Mouse (Mus musculus) A20 (cell line): Measurements from ENCODE around the gene Zfp607a.
"Not testable (repeated sequence)": the region's sequence is repeated elsewhere in the genome, so short reads cannot be mapped to it uniquely, and the experiment has no call there.

Experiments used
- DNase-seq: peaks from one replicate; pipeline ENCODE4 v3.0.0-alpha.2; 2011; ENCODE audit warnings: low read depth, low spot score

Zfp607a gene

DNA sequence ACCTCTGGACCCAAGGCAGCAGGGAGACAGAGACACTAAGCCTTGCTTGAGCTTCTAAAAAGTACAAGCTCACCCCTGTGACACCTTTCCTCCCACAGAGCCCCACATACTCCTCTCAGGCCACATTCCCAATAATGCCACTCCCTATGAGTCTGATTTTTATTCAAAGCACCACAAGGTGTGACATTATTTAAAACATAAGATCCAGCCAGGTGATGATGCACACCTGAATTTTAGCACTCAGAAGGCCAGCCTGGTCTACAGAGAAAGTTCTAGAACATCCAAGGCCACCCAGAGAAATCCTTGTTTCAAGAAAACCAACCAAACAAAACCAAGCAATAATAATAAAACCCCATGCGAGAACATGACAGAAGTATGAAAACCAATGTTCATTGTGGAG, at the start of gene Zfp607a:
Gene Zfp607a (plus strand): TSS at position 301 of the 400 bp plus-strand sequence.
- no peak for DNase-seq

DNA sequence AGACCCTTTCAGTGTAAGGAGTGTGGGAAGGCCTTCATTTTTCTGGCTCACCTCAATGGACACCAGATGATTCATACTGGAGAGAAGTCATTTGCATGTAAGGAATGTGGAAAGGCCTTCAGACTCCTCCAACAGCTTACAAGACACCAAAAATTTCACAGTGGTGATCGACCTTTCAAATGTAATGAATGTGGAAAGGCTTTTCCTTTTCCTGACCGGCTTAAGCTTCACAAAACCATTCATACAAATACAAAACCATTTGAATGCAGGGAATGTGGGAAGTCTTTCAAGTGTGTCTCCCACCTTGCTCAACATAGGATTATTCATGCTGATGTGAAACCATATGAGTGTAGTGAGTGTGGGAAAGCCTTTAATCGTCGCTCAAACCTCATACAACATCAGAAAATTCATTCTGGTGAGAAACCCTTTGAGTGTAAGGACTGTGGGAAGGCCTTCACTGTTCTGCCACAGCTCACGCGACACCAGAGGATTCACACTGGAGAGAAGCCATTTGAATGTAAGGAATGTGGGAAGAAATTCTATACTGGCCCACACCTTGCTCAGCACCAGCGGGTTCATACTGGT, 38.7 kb upstream of the Zfp607a start:
- no peak for DNase-seq

DNA sequence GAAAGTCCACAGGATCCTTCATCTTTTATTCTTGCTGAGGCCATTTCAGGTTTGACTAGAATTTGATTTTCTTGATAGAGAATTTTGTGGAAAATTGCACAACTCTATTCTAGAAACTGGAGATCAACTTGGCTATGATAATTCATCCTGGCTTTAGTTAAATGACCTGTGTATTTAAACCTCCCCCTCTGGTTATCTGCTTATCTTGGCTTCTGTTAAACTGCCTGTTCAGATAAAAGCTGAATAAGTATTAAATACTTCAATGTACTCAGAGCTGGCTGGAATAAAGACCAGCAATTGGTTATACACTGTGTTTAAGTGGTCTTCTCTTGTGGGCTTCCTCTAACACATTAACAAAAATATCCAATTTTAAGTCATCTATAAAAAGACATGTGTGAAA, 34.7 kb upstream of the Zfp607a start:
- DNase-seq = no peak

DNA sequence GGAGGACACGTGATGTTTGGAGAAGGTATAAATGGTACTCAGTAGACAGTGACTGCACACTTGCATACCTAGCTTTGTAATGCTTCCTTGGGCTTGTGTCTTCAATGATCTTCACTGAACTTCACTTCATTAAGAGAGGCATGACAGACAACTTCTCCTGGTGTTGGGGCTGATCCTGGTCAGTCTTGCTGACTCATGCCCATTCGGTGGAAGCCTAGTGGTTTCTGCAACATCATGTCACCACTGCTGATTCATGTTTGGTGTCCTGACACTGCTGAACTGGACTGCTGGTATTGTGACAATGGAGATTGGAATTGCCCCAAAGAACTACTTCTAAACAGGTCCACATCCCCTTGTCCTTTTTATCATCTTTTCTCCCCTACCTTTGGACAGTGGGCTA, 23.2 kb upstream of the Zfp607a start:
- no peak for DNase-seq

DNA sequence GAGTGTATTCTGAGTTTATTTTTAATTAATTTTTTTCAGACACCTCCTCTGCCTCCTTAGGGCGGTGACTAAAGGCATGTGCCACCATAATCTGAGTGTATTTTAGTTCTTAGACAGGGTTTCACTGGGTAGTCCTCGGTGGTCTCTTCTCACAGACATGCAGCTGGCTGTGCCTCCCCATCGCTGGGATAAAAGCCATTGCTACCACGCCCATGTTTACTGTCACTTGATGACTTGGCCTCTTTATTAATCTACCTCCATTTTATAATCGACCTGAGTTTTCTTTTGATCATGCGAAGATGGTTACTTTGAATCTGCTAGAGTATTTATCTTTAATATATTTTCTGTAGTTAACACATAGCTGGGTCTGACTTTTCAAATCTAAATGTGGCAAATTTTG, 19.4 kb upstream of the Zfp607a start:
- no peak for DNase-seq

DNA sequence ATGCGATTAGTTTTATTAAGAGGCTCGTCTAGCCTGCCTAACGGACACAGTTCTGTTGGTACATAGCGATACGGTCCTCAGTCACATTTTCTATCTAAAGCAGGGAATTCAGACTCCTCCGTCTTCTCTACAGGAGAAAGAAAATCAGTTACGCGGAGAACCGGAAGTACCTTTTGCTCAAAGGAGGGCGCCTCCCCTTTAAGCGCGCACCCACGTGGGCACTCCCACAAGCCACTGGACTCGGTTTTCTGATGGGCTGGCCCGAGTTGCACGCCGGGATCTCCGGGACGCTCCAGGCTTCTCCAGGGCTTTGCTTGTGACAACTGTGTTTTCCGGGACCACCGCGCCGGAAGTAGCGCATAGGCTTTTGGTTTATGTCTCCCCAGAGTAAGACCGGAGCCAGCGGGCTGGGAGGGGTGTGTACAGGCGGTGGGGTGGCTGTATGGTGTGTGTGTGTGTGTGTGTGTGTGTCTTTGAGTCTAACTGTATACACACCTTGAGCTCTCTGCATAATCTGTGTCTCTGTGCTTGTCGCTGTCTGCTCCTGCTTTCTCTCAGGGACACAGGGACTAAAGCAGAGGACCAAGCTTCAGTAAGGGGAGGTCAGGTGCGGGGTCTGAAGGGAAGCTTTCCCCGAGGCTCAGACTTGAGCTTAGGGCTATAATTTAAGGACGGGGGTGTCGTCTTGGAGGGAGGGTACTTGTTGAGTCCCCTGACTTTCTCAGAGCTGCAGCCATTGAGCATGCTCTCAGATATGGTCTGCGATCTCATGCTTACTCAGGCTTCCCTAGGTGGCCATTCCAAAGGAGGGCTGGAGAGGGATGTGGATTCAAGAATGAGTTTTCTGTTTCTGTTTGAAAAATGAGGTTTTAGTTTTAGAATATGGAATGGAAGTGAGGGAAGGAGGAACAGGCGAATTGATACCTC, 18.7 kb upstream of the Zfp607a start, which contains the start of gene Zfp59:
Gene Zfp59 (plus strand): TSS at position 285 of the 927 bp plus-strand sequence.
- peak; percentile 89 for DNase-seq

DNA sequence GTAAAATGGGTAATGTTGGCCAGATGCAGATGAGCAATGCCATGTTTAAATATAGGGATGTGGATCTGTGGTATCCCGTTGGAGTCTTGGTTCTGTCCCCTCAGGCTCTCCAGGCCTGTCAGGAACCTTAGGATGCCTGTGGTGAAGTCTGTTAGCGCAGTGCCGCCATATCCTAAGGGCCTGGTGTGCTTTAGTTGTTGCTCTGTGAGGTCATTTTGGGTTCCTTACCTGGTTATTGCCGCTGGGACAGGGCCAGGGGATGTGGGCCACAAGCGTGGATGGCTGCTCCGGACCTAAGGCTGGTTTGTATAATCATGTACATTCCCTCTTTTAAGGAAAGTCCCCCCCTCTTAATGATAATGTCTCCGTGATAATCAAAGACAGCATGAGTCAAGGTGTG, 17.7 kb upstream of the Zfp607a start:
- no peak for DNase-seq

DNA sequence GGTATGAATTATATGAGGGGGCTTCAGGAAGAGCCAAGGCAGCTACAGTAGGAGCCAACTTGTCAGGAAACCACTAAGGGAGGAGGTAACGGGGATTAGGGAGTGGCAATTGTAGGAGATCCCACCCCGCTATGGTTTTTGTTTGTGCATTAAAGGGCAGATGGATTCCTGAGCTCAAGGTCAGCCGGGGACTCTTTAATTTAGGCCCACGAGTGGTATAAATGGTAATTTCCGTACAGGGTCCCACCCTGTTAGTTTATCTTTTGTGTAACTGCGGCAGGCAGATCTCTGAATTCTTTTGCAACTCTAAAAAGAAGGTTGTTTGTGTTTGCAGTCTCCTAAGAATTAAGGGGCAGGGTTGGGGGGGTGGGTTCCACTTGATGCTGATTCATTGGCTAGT, 17.2 kb upstream of the Zfp607a start:
- no peak for DNase-seq

DNA sequence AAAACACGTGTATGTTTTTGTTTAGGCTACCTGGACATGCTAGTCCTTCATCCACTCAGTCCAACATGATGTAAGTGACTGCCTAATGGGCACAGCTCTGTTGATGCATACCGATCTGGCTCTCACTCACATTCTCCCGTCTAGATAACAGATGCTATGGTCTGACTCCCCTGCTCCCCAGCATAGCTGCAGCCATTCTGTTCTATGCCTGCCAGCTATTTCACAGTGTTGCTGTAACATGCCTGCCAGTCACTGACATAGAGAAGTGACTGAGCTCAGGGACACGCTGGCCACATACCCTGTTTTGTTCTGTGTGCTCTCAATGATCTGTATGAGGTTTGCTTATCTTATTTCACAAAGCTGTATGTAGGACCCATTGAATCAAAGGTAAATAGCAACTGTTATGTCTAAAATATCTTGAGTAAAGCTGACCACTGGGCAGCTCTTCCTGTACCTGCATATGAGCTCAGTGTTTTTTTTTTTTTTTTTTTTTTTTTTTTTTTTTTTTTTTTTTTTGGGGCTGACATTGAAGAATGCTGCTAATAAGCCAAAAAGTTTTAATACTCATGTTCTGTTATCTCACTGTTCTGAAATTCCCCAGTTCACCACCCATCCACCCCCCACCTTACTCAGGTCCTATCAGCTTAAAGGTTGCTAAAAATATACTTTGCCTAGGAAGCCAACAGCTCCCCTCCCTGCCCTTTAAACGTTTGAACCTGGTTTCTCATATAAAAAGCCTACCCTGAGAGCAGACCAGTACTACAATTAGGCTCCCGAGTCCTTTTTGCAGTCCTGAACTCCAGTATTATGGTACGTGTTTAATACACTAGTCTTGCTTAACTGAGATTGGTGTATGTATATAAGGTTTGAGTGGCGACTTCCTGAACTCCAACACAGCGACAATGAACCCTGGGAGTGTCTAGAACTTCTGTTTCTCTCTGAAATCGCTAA, 2.2 kb downstream of the Zfp607a start:
- DNase-seq = peak; percentile 70

DNA sequence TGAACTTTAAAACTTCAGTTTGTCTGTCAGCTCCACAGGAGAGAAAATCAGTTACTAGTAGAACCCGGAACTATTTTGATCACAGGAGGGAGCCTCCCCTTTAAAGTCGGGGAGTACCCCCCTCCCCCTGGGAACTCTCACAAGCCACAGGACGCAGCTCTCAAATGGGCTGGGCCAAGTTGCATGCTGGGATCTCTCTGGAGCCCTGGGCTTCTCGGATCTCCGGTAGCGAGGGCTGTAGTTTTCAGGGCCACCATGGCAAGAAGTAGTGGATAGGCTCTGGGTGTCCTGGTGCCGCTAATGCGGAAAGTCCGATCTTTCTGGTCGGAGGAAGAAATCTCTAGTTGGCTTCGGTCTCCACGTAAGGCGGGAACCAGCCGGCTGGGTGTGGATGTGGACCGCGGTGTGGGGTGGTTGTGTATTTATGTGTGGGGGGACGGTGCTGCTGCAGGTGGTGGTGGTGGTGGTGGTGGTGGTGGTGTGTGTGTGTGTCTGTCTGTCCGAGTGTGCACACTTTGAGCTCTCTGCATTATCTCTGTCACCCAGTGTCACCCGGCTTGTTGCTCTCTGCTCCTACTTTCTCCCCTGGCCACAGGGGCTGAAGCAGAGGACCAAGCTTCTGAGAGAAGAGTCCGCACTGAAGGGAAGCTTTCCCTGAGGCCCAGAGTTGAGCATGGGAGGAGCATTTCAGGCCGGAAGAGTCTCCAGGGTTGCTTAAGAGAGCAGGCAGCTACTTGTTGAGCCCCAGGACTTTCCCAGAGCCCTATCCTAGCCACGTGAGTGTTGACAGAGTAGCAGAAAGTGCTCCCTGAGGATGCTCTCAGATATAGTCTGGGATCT, 3.3 kb downstream of the Zfp607a start:
- peak; percentile 90 for DNase-seq

DNA sequence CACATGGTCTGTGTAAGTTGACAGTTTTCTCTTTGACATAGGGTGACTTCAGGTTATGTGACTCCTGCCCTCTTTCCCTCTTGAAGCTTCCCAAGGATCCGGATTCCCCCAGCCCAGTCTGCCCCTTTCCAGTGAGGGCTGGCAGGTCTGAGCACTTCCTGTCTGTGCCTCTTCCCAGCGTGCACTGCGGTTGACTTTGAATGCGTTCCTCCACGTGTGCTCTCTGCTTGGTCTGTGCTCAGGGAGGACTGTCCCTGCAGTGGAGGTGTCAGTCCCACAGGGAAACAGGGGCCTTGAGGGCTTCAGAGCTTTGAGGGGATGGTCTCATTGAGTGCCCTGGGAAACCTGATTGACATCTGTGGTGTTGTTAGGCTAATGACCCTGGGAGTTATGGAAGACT, 5.3 kb downstream of the Zfp607a start:
- not testable (repeated sequence) for DNase-seq

DNA sequence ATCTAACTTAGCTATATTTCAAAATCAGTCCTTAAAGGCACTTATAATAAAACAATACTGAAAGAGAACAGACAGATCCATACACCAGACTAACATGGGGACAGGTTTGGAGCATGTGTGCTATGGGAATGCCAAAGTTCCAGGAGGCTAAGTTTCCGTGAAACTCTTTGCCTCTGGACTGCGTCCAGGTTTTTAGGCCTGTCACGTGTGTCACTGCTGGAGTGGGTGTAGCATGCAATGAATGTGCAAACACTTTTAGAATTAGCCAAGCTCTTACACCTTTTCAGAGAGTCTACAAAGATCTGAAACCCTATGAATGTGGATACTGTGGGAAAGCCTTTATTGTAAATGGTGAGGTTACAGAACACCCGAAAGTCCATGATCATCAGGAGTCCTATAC, 24.4 kb downstream of the Zfp607a start:
- DNase-seq = no peak

DNA sequence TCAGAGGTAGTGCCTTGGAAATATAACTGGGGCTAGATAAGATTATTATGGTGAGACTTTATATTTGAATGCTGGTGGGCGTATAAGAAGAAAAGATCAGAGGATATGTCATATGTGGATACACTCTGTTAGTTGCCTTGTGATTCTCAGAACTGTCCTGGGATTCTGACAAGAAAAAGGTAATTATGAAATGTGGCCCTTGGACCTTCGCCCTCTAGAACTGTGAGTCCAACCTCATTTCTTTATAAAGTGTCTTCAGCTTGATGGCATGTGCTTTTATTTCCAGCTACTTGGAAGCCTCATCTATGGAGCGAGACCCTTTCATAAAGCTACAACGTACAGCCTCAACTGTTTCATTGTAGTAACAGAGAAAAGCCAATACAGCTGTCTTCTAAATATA, 43.3 kb downstream of the Zfp607a start:
- DNase-seq = no peak

DNA sequence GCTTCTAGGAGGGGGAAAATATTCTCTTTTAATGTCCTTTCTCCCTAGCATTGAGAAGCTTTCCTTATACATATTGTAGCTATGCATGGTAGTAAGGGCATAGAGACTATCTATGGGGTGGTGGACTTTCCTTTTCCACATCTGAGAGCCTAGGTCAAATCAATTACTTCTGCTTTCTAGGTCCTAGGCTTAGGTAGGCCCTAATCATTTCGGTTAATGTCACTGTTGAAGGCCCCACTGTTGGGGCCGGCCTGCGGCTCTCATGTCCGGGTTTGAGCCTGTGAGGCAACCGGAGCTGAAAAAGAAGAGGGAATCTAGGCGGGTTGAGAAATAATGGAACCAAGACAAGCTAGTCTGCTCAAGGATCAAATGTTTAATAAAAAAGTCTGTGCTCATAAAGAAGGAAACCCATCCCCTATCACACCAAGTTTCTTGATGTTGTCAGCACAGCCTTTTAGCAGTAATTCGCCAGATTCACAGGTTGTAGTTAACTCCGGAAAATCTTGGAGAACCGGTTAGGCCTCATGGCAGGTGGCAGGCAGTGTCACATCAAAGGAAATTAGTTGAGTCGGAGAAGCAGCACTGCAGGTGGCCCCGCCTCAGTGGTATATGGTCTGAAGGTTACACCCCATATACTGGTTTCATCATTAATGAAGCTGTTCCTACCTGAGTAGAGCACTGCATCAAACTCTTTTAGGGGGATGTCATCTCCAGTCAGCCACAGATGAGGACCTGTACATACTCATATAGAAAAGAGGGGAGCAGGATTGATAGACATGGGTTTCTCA, 47.9 kb downstream of the Zfp607a start:
- no peak for DNase-seq

DNA sequence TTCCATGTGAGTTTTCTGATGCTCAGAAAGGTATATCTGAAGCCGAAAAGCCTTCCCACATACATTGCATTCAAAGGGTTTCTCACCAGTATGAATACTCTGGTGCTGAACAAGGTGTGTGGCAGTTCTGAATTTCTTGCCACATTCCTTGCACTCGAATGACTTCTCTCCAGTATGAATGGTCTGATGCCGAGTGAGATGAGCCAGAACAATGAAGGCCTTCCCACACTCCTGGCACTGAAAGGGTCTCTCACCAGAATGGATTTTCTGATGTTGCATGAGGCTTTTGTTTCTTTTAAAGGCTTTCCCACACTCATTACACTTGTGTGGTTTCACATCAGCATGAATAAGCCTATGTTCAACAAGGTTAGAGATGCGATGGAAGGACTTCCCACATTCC, 53.6 kb downstream of the Zfp607a start:
- not testable (repeated sequence) for DNase-seq

DNA sequence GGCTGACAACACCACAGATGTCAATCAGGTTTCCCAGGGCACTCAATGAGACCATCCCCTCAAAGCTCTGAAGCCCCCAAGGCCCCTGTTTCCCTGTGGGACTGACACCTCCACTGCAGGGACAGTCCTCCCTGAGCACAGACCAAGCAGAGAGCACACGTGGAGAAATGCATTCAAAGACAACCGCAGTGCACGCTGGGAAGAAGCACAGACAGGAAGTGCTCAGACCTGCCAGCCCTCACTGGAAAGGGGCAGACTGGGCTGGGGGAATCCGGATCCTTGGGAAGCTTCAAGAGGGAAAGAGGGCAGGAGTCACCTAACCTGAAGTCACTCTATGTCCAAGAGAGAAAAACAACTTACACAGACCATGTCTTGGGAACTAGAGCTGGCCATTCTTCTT, 69.7 kb downstream of the Zfp607a start:
- DNase-seq = not testable (repeated sequence)

DNA sequence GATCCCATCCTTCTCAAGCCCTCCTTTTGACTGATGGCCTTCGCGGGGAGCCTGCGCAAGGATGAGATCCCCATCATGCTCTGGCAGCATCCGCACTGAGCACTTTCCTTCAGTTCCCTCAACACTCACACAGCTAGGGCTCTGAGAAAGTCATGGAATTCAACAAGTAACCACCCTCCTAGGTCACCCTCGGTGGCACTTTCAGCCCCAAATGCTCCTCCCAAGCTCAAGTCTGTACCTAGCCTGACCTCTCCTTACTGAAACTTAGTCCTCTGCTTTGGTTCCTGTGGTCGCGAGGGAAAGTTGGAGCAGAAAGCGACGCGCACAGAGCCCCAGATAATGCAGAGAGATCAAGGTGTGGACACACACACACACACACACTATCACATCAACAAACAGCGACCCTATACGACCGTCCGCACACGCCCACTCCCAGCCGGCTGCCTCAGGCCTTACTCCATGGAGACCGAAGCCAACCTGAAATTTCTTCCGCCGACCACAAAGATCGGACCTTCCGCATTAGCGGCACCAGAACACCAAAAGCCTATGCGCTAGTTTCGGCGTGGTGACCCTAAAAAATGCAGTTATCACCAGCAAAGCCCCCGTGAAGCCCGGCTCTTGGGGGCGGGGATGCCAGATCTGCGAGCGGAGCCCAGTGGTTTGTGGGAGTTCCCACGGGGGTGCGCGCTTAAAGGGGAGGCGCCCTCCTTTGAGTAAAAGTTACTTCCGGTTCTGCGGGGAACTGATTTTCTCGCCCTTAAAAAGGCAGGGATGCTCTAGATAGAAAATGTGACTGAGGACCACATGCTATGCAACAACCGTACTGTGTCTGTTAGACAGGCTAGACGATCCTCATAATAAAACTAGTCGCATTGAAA, 71.7 kb downstream of the Zfp607a start, which contains the start of gene Zfp974:
Gene Zfp974 (minus strand): TSS at position 643 of the 878 bp plus-strand sequence.
- DNase-seq = peak; percentile 87
